Mouse (Mus musculus) lung, postnatal 4 days (tissue): Measurements from ENCODE around the gene Mad1l1.

Experiments
- DNase-seq, 2 experiments: peaks; one replicate each; pipeline ENCODE4 v3.0.0; 2021

Mad1l1 gene

DNA sequence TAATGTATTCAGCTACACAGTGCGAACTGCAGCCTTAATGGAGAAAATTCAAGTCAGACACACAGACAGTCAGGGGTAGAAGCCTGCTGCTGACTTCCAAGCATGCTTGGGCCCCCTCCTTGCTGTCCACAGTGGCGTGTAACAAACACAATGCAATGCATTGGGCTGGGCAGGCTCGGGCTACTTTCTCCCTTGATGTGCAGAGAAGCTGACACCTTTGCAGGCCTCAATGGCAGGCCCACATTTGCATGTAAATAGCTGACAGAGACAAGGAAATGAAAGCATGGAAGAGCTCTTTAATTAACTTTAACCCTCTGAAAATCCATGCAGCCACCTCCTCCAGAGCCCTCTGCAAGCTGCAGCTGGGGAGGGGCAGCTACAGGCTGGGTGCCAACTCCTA lies 147.3 kb downstream of the Mad1l1 start:
- no peak for DNase-seq

DNA sequence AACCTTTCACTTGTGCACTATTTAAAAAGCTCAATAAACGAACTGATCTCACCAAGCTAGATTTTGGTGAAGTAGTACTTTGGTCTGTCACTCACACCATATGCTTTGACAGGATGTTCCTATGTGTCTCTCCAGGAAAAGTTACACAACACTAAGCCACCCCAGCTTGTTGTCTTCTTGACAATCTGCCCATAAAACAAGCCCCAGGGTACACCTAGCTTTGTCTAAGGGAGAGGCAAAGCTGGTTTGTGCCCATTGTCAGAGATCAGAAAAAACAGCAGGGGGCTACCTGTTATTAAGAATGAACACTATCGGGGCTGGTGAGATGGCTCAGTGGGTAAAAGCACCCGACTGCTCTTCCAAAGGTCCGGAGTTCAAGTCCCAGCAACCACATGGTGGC lies 148.2 kb downstream of the Mad1l1 start:
- no peak for DNase-seq

GRCm38 (mm10) chr5:140171710-140172109 lies 149.6 kb downstream of the Mad1l1 start:
- no peak for DNase-seq

DNA sequence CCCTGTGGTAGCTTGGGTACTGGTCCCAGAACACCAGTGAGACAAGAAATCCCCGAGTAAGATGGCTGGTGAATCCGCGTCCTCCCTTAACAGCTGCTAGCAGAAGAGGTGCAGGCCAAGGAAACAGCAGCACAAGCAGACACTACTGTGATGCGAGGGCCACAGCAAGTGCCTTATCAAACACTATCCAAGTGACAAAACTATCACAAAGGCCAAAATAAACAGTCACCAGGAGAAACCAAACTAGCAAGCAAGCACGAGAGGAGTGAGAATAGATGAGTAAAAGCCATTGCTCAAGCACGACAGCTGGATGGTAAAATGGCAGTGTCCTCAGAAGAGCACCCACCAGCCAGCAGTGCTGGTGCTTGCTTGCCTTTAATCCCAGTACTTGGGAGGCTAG lies 153.8 kb downstream of the Mad1l1 start:
- DNase-seq, result no peak

DNA sequence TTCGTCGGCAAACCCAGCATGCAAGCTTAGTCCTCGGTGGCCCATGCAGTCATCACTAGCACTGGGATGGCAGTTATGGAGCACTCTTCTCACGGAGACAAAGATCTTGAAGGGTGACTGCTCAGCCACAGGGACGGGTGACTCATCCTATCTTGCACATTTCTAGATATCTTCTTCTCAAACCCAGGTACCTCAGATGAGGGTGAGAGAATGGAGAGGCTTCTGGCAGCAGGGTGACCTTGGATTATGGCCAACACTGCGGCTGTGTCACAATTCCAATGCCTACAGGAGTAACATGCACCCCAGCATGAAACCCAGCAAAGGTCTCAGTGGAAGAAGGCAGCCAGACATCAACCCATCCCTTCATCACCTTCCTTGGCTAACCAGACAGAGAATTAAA lies 154.3 kb downstream of the Mad1l1 start:
- DNase-seq, result no peak

- DNase-seq, result no peak
These were observed 157.4 kb downstream of the Mad1l1 start for GRCm38 (mm10) chr5:140163947-140164346.

GRCm38 (mm10) chr5:140162071-140162845 lies 159.1 kb downstream of the Mad1l1 start:
- no peak for DNase-seq

DNA sequence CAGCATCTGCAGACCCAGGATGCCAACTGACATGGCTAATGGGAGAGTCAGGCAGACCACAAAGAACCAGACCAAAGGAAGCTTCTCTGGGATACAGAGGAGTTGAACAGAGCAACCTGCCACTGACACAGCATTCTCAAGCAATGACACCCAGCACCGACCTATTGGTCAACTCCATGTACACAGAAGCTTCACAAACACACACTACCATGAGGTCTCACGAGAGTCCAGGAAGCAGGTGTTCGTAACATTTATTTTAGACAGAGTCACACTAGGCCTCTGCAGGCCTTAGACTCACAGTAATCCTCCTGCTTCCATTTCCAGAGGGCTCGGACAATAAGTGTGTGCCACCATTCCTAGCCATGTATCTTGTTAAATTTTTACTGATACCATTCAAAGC lies 162.3 kb downstream of the Mad1l1 start:
- DNase-seq, result no peak

DNA sequence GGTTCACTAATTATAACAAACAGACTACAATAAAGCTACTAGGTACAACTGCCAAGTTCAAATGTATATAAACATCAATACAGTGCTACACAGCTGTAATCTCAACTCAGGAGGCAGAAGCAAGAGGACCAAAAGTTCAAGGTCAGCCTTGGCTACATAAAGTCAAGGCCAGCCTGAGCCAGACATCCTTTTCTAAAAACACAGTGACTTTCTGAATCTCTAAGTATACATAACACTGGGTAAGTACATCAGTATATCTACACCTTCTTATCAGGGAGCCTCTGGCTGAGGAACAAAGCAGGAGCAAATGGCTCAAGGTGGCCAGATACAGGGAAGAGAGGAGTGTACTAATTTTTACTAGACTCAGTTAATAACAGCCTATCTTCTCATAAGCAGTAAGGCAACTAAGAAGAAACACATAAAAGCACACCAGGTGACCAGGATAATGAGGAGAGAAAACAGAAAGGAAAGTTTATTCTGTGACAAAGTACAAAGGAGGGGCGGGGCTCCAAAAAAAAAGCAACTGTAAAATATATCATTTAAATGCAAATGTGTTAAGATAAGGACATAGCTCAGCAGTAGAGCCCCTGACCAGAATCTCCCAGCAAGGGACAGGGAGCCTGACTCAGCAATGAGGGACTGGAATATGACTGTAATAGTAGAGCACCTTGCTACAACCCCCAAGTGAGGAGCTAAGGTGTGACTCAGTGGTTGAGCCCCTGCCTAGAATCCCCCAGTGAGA lies 163.3 kb downstream of the Mad1l1 start:
- no peak for DNase-seq

DNA sequence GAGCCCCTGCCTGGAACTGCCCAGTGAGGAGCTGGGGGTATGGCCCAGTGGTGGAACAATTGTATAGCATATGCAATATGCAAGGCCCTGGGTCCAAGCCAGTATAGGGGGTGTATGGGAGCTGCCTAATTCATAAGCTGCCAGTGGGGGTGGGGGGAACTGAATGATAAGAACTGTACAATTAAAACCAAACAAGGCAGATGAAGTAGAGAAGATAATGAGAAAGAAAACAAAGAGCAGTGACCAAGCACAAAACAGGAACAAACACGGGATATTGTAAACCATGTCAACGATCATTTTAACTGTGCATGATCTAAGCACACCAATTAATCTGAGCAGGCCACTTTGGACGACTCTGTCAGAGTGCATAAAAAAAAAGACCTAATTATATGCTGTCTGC lies 167.2 kb downstream of the Mad1l1 start:
- no peak for DNase-seq

DNA sequence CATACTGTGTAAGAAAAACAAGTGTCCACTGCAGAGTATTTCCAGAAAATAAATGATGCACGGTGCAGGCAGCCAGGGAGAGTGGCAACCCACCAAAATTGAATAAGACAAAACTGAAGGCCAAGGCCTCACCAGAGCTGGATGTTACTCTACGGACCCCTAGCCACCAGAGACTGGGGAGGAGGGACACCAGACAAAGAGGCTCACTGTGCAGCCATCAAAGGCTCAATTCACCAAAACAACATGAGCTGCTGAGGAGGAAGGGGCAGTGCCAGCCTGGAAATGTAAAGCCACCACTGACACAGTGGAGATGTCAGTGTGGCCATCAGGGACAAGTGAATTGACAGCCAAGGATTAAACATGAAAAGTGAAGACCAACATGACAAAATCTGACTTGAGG lies 169.5 kb downstream of the Mad1l1 start:
- DNase-seq, result no peak

- peak; percentile 53 to 68 for DNase-seq
These were observed 170.2 kb downstream of the Mad1l1 start for GRCm38 (mm10) chr5:140151180-140151579.

DNA sequence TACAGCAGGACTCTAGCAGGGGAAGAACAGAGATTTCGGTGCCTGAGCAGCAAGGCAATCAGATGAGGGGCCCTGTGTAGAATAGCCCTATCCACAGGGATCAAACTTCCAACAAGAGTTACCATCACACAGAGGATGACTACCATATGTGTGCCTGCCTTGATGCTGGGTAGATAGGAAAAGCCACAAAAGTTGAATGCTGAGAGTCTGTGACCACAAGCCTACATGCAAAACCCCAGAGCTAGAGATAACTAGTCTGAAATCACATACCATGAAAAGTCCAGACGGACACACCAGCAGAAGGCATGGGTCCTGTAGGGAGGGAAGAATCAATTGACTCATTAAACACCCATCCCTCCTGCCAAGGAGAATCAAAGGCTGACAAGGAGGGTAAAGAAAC lies 170.7 kb downstream of the Mad1l1 start:
- DNase-seq, result no peak

- no peak for DNase-seq
These were observed 171.2 kb downstream of the Mad1l1 start for GRCm38 (mm10) chr5:140150136-140150535.

DNA sequence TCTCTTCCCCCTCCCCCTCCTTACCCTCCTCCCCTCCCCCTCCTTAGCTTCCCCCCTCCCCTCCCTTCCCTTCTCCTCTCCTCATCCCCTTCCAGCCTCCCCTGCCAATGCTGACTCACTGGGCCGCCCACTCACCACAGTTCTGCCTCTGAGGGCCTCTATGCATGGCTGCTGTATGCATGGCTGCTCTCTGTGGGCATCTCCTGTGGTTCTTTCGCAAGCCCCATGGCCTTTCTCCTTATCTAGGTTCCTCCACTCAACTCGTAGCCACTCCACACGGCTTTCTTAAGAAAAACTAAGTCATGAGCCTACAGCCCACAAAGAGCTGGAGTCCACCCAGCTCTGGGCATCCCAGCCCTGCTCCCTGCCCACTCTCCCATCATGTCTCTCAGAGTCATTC lies 172.1 kb downstream of the Mad1l1 start:
- peak; percentile 13 to 35 for DNase-seq

GRCm38 (mm10) chr5:140143541-140143940 lies 177.8 kb downstream of the Mad1l1 start:
- DNase-seq, result no peak

DNA sequence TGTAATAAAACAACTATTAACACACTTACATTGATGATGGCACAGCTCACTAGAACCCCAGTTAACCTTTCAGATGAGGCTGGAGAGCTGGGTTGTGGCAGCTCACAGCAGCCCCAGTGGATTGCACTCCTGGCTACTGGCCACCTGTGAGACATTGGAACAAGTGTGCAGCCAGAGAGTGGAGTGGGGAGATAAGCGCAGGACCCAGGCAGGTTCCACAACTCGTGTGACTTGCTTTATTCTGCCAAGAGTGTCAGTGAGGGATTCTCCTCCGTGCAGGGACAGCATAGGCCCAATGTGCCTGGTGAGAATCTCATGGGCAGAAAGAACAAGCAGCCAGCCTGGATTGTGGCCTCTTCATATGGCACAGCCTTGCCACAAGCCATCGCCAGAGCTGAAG lies 180.0 kb downstream of the Mad1l1 start:
- DNase-seq, result no peak

DNA sequence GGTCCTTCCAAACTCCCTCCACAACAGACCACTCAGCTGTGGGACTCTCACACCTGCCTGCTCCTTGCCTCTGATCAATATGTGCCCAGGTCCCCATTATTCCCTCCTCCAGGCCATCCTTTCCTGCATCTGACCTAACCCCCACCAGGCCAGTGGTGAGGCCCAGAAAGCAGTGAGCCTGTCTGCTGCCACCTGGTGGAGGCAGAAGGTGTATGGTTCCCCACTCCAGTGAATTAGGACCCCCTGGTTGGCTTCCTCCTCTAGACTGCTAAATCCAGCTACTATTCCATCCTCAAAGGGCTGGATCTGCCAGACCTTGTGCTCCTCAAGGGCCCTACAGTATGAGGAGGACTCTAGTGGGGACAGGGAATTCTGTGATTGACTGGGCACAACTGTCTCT lies 181.1 kb downstream of the Mad1l1 start:
- DNase-seq, result peak; percentile 45 to 61

GRCm38 (mm10) chr5:140135734-140136625 lies 185.4 kb downstream of the Mad1l1 start:
- no peak for DNase-seq

DNA sequence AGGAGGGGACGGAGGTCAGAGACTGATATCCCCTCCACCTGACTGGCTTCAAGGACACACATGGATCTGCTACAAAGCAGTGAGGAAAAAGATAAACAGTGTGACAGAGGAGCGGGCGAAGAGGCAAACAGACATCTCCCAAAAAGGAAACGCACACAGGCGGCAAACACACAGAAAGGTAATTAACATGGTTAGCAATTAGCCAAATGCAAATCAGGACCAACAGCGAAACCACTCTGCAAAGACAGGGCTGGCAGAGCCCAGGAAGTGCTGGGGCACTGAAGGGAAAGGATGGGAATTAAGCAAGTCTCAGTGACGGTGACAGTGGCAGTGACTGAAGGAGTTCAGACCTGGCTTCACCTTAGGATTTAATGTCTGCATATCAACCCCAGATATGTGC lies 187.3 kb downstream of the Mad1l1 start:
- DNase-seq, result no peak

- DNase-seq, result no peak
These were observed 192.9 kb downstream of the Mad1l1 start for GRCm38 (mm10) chr5:140128414-140128981.

DNA sequence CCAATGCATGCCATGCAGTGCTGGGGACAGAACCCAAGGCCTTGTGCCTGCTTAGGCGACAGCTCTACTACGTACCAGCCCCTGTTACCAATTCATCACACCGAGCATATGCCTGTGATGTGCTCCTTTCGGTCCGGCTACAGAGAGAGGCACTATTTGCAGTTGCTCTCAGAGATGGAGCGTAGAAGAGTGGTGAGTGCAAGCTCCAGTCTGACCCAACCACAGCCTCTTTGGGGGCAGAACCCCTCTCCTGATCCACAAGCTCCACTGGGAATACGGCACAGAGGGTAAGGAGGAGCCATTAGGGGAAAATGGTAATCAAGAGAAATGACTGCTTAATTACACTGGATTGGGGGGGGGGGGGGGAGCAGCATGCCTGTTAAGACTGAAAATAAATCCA lies 193.4 kb downstream of the Mad1l1 start:
- DNase-seq, result no peak

GRCm38 (mm10) chr5:140124626-140125025 lies 196.7 kb downstream of the Mad1l1 start:
- DNase-seq, result no peak
